Mouse (Mus musculus) stomach, postnatal 0 days (tissue): ENCODE measurements around the gene Cd151.

Experiments
- CTCF ChIP-seq: IDR thresholded peaks from 2 replicates; pipeline ENCODE4 v1.5.1; 2016; ENCODE audit warnings: antibody characterized with exemption, low read depth, mild to moderate bottlenecking, moderate library complexity
- EP300 ChIP-seq: optimal IDR thresholded peaks from 2 replicates; pipeline ENCODE3; 2016; ENCODE audit warnings: antibody characterized with exemption

DNA sequence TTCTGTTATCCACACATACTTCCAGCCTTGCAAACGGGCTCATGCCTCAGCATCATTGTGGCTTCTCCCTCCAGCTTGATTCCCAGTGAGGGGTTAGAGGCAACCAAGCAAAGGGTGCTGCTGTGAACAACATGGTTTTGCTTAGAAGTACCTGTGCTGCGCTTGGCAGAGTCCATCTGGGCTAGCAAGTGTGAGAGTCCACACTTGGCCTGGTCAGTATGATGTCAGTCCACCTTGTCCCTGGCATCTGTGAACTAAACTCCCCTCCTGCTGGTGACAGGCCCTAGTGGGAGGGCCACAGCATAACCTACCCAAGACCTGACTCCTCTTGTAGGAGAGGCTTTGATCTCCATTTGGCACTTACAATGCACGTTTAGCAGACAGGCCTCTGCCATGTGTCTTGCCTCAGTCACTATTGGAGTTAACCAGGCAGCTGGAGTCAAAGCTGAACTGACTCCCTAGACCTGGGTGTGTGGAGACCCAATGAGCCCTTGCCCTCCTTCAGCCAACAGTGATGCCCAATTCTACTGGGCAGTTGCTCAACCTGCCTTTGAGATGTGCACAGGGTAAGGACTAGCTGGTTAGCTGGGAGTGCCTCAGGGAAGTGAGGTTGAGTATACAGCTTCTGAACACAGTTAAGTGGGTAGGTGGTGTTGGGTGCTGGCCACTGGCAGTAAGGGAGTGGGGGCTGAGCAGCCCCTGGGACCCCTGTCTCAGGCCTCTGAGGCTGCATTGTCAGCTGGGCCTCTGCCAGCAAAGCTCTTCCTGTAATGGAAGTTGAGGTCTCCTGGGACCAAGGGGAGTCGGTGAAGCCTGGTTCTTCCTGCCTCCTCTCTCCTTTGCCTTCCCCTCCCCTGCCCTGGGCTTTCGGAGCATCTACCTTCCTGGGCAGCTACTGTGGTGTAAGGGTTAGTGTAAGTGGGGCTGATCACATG, 17.3 kb downstream of the Cd151 start:
- TF ChIP-seq CTCF, result no peak
- no peak for TF ChIP-seq EP300
